Mouse (Mus musculus): Measurements from ENCODE around the gene Foxd1. TPM values are rescaled to one million over a fixed set of nuclear protein-coding genes. Genes with fewer than 3 reads are reported as not detected.

Foxd1 gene
- polyA plus RNA-seq, 1 experiment from 2014 or later: 0.04 TPM

DNA sequence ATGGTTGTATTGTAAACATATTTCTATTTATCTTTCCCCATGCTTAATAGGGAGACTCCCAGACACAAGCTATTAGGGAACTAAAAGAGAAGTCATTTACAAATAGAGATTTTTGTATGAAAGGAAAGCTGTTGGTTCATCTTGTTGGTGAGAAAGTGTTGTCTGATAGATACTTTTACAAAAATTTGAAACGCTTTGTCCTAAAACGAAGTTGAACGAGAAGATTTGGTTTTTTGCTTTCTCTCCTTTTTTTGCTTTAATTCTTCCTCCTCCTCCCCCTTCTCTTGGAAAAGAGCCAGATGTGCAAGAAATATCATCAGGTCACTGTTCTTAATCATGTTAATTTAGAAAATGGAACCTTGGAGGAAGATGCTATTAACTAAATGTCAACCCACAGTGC is 13.6 kb downstream of the Foxd1 start:
- WGBS: 19% methylated on average over 3 of the region's 3 CpGs
- ATAC-seq (ENCODE audit: insufficient read depth, low FRiP score): no peak
- no peak overlapping the region for H3K27ac ChIP-seq (ENCODE audit: low read length)
- peaks cover 7% of the 10 kb centered on the region; the same call in 1 of the 2 replicates for H3K4me1 ChIP-seq (ENCODE audit: control insufficient read depth, insufficient read depth, low read length)
- H3K36me3 ChIP-seq (ENCODE audit: control insufficient read depth, insufficient read depth, low read length): no peaks in the 10 kb centered on the region
- no peak overlapping the region for H3K4me3 ChIP-seq (replicated peaks; ENCODE audit: low read length)
- H3K4me2 ChIP-seq (ENCODE audit: low read depth, low read length): no peak overlapping the region
- no peak overlapping the region for H3K9ac ChIP-seq (ENCODE audit: low read length)
- peaks cover 70% of the 10 kb centered on the region for H3K27me3 ChIP-seq (ENCODE audit: control insufficient read depth, insufficient read depth, low read length)
- H3K9me3 ChIP-seq (replicated peaks; ENCODE audit: control insufficient read depth, low read length): no peaks in the 10 kb centered on the region

DNA sequence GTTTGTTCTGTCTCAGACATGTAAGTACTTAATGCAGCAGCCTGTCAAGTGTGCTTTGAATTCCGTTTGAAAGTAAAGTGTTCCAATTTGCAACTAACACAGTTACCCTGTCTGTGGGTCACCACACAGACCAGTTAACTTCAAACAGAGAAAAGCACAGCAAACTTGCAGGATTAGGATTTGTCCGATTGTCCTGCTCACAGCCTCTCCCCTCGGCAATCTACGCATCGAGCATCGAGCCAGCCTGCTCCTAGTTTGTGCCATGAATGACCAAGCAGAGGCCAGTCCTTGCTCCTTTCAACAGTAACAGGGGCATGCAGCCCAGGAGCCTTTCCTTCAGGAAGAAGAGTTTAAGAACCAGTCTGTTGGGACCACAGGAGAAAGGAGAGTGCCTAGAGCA is 15.0 kb downstream of the Foxd1 start:
- WGBS: 29% methylated on average over 6 of the region's 6 CpGs
- no peak for ATAC-seq (ENCODE audit: insufficient read depth, low FRiP score)
- H3K36me3 ChIP-seq (ENCODE audit: control insufficient read depth, insufficient read depth, low read length): no peaks in the 10 kb centered on the region
- H3K9ac ChIP-seq (ENCODE audit: low read length): no peak overlapping the region
- peaks cover 7% of the 10 kb centered on the region; the same call in 1 of the 2 replicates for H3K4me1 ChIP-seq (ENCODE audit: control insufficient read depth, insufficient read depth, low read length)
- no peak overlapping the region for H3K27ac ChIP-seq (ENCODE audit: low read length)
- no peak overlapping the region for H3K4me3 ChIP-seq (replicated peaks; ENCODE audit: low read length)
- H3K27me3 ChIP-seq (ENCODE audit: control insufficient read depth, insufficient read depth, low read length): peaks cover 59% of the 10 kb centered on the region
- H3K9me3 ChIP-seq (replicated peaks; ENCODE audit: control insufficient read depth, low read length): no peaks in the 10 kb centered on the region
- no peak overlapping the region for H3K4me2 ChIP-seq (ENCODE audit: low read depth, low read length)

DNA sequence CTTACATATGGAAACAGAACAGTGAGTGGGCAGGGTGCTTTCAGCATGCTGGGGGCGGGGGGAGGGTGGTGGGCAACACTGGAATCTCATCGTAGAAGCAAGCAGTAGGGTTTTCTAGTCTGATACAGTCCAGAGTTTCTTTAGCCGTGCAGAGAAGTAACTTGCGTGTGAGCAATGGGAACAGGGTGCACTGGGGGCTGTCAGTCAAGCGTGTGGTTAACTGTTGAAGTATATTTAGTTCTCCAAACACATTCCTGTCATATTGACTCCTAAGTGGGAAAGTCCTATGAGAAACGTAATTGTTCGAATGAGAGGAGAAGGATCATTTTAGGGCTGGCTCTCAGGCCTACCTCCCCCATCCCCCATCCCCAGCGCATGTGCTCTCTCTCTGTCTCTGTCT is 20.5 kb downstream of the Foxd1 start:
- Histone ChIP-seq H3K36me3 (ENCODE audit: control insufficient read depth, insufficient read depth, low read length) (no peaks in the 10 kb centered on the region), H3K27ac (ENCODE audit: low read length) (no peak overlapping the region), H3K27me3 (ENCODE audit: control insufficient read depth, insufficient read depth, low read length) (peaks cover 13% of the 10 kb centered on the region), H3K4me1 (ENCODE audit: control insufficient read depth, insufficient read depth, low read length) (no peaks in the 10 kb centered on the region), H3K9ac (ENCODE audit: low read length) (no peak overlapping the region), H3K4me2 (ENCODE audit: low read depth, low read length) (no peak overlapping the region), H3K9me3 (replicated peaks; ENCODE audit: control insufficient read depth, low read length) (no peaks in the 10 kb centered on the region), H3K4me3 (replicated peaks; ENCODE audit: low read length) (no peak overlapping the region)
- WGBS: 60% methylated on average over 8 of the region's 8 CpGs
- no peak for ATAC-seq (ENCODE audit: insufficient read depth, low FRiP score)

GRCm38 (mm10) chr13:98374979-98375378 is 20.9 kb downstream of the Foxd1 start:
- Histone ChIP-seq H3K4me2 (ENCODE audit: low read depth, low read length) (no peak overlapping the region), H3K4me1 (ENCODE audit: control insufficient read depth, insufficient read depth, low read length) (no peaks in the 10 kb centered on the region), H3K27me3 (ENCODE audit: control insufficient read depth, insufficient read depth, low read length) (peaks cover 8% of the 10 kb centered on the region), H3K36me3 (ENCODE audit: control insufficient read depth, insufficient read depth, low read length) (no peaks in the 10 kb centered on the region), H3K9ac (ENCODE audit: low read length) (no peak overlapping the region), H3K9me3 (replicated peaks; ENCODE audit: control insufficient read depth, low read length) (no peaks in the 10 kb centered on the region), H3K4me3 (replicated peaks; ENCODE audit: low read length) (no peak overlapping the region), H3K27ac (ENCODE audit: low read length) (no peak overlapping the region)
- 55% methylated on average over 3 of the region's 3 CpGs for WGBS
- ATAC-seq (ENCODE audit: insufficient read depth, low FRiP score): no peak

DNA sequence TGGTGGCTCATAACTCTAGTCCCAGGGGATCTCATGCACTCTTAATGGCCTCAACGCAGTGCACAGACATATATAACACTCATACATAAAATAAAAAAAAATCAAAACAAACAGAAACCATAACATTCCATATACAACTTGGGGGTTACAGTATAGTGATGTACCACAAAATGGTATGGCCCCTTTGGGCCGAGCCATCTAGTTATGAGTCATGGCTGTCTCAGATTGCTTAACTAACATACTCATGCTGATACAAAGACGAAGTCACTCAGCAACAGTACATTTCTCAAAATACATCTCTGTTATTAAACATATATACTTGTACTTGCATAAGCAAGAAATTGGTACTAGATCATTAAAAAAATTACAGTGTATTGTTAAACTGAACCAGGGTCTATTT is 23.7 kb downstream of the Foxd1 start:
- ATAC-seq (ENCODE audit: insufficient read depth, low FRiP score): no peak

DNA sequence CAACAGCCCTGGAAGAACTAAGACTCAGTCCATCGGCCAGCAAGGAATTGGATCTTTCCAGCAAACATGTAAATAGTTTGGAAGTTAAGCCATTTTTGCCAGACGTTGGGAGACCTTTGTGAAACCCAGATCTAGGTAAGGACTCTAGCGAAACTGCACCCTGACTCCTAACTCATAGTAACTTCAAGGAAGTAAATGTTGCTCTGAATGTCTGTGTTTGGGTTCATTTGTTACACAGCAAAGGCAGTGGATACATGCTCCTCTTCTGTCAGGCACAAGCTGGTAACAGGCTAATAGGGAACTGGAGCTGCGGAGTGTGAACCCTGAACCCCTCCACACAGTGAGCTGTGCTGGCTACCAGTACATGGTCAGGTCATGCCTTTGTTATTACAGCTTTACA is 28.7 kb downstream of the Foxd1 start:
- Histone ChIP-seq H3K4me1 (ENCODE audit: control insufficient read depth, insufficient read depth, low read length) (0 out of 2 replicates have a peak, but pooled peaks cover 7% of the 10 kb centered on the region), H3K9ac (ENCODE audit: low read length) (no peak overlapping the region), H3K36me3 (ENCODE audit: control insufficient read depth, insufficient read depth, low read length) (no peaks in the 10 kb centered on the region), H3K4me2 (ENCODE audit: low read depth, low read length) (no peak overlapping the region), H3K27me3 (ENCODE audit: control insufficient read depth, insufficient read depth, low read length) (no peaks in the 10 kb centered on the region; the same call in none of the 2 replicates), H3K4me3 (replicated peaks; ENCODE audit: low read length) (no peak overlapping the region), H3K9me3 (replicated peaks; ENCODE audit: control insufficient read depth, low read length) (peaks cover 6% of the 10 kb centered on the region), H3K27ac (ENCODE audit: low read length) (no peak overlapping the region)
- WGBS: 73% methylated on average over 4 of the region's 4 CpGs
- ATAC-seq (ENCODE audit: insufficient read depth, low FRiP score): no peak

More for the DNA sequence above, 23.7 kb downstream of the Foxd1 start:
- 83% methylated on average over 3 of the region's 3 CpGs for WGBS
- no peak overlapping the region for H3K27ac ChIP-seq (ENCODE audit: low read length)
- H3K36me3 ChIP-seq (ENCODE audit: control insufficient read depth, insufficient read depth, low read length): no peaks in the 10 kb centered on the region
- H3K4me2 ChIP-seq (ENCODE audit: low read depth, low read length): no peak overlapping the region
- no peaks in the 10 kb centered on the region for H3K4me1 ChIP-seq (ENCODE audit: control insufficient read depth, insufficient read depth, low read length)
- no peaks in the 10 kb centered on the region; the same call in 1 of the 2 replicates for H3K27me3 ChIP-seq (ENCODE audit: control insufficient read depth, insufficient read depth, low read length)
- no peaks in the 10 kb centered on the region; the same call in 1 of the 2 replicates for H3K9me3 ChIP-seq (replicated peaks; ENCODE audit: control insufficient read depth, low read length)
- H3K4me3 ChIP-seq (replicated peaks; ENCODE audit: low read length): no peak overlapping the region
- no peak overlapping the region for H3K9ac ChIP-seq (ENCODE audit: low read length)

GRCm38 (mm10) chr13:98383911-98384498 is 30.0 kb downstream of the Foxd1 start:
- 0 out of 2 replicates have a peak, but pooled peaks cover 7% of the 10 kb centered on the region for H3K4me1 ChIP-seq (ENCODE audit: control insufficient read depth, insufficient read depth, low read length)
- H3K9ac ChIP-seq (ENCODE audit: low read length): no peak overlapping the region
- H3K36me3 ChIP-seq (ENCODE audit: control insufficient read depth, insufficient read depth, low read length): no peaks in the 10 kb centered on the region
- peaks cover 6% of the 10 kb centered on the region for H3K9me3 ChIP-seq (replicated peaks; ENCODE audit: control insufficient read depth, low read length)
- WGBS: 29% methylated on average over 16 of the region's 16 CpGs
- H3K4me2 ChIP-seq (ENCODE audit: low read depth, low read length): no peak overlapping the region
- no peak overlapping the region for H3K4me3 ChIP-seq (replicated peaks; ENCODE audit: low read length)
- no peak for ATAC-seq (ENCODE audit: insufficient read depth, low FRiP score)
- no peak overlapping the region for H3K27ac ChIP-seq (ENCODE audit: low read length)
- peaks cover 9% of the 10 kb centered on the region for H3K27me3 ChIP-seq (ENCODE audit: control insufficient read depth, insufficient read depth, low read length)

- ATAC-seq (ENCODE audit: insufficient read depth, low FRiP score): no peak
- no peak overlapping the region for H3K27ac ChIP-seq (ENCODE audit: low read length)
- H3K4me1 ChIP-seq (ENCODE audit: control insufficient read depth, insufficient read depth, low read length): 0 out of 2 replicates have a peak, but pooled peaks cover 10% of the 10 kb centered on the region
- 74% methylated on average over 2 of the region's 2 CpGs for WGBS
- H3K4me2 ChIP-seq (ENCODE audit: low read depth, low read length): no peak overlapping the region
- peaks cover 6% of the 10 kb centered on the region for H3K9me3 ChIP-seq (replicated peaks; ENCODE audit: control insufficient read depth, low read length)
- peaks cover 25% of the 10 kb centered on the region for H3K27me3 ChIP-seq (ENCODE audit: control insufficient read depth, insufficient read depth, low read length)
- H3K9ac ChIP-seq (ENCODE audit: low read length): no peak overlapping the region
- H3K36me3 ChIP-seq (ENCODE audit: control insufficient read depth, insufficient read depth, low read length): no peaks in the 10 kb centered on the region
- no peak overlapping the region for H3K4me3 ChIP-seq (replicated peaks; ENCODE audit: low read length)
Measured at GRCm38 (mm10) chr13:98385877-98386276, 31.8 kb downstream of the Foxd1 start.

GRCm38 (mm10) chr13:98389092-98389491 is 35.0 kb downstream of the Foxd1 start:
- Histone ChIP-seq H3K27me3 (ENCODE audit: control insufficient read depth, insufficient read depth, low read length) (peaks cover 50% of the 10 kb centered on the region), H3K4me3 (replicated peaks; ENCODE audit: low read length) (no peak overlapping the region), H3K4me2 (ENCODE audit: low read depth, low read length) (no peak overlapping the region), H3K27ac (ENCODE audit: low read length) (no peak overlapping the region), H3K9ac (ENCODE audit: low read length) (no peak overlapping the region), H3K4me1 (ENCODE audit: control insufficient read depth, insufficient read depth, low read length) (peaks cover 15% of the 10 kb centered on the region; the same call in 1 of the 2 replicates), H3K36me3 (ENCODE audit: control insufficient read depth, insufficient read depth, low read length) (no peaks in the 10 kb centered on the region), H3K9me3 (replicated peaks; ENCODE audit: control insufficient read depth, low read length) (peaks cover 6% of the 10 kb centered on the region; the same call in 1 of the 2 replicates)
- no peak for ATAC-seq (ENCODE audit: insufficient read depth, low FRiP score)
- WGBS: 59% methylated on average over 1 of the region's 1 CpGs

All from stomach, embryonic 16.5 days (tissue).